Mouse (Mus musculus): ENCODE measurements around the gene Bmpr1a.
"Not testable (repeated sequence)": the region's sequence is repeated elsewhere in the genome, so short reads cannot be mapped to it uniquely, and the experiment has no call there.

Bmpr1a gene

GRCm38 (mm10) chr14:34447659-34448058, 55.5 kb downstream of the Bmpr1a start:
- DNase-seq: no peak

GRCm38 (mm10) chr14:34446624-34447023, 56.5 kb downstream of the Bmpr1a start:
- no peak for DNase-seq

GRCm38 (mm10) chr14:34445348-34445747, 57.8 kb downstream of the Bmpr1a start:
- DNase-seq: no peak

GRCm38 (mm10) chr14:34444924-34445323, 58.2 kb downstream of the Bmpr1a start:
- no peak for DNase-seq

GRCm38 (mm10) chr14:34444368-34444767, 58.8 kb downstream of the Bmpr1a start:
- no peak for DNase-seq

- DNase-seq: no peak
Measured at GRCm38 (mm10) chr14:34442531-34442930, 60.6 kb downstream of the Bmpr1a start.

GRCm38 (mm10) chr14:34440526-34441066, 62.5 kb downstream of the Bmpr1a start:
- DNase-seq: no peak

- DNase-seq: no peak
Measured at GRCm38 (mm10) chr14:34429069-34429468, 74.1 kb downstream of the Bmpr1a start.

GRCm38 (mm10) chr14:34428274-34428673, 74.9 kb downstream of the Bmpr1a start:
- DNase-seq: no peak

GRCm38 (mm10) chr14:34421078-34421477, 82.1 kb downstream of the Bmpr1a start:
- DNase-seq: no peak

GRCm38 (mm10) chr14:34417501-34417900, 85.6 kb downstream of the Bmpr1a start:
- no peak for DNase-seq

GRCm38 (mm10) chr14:34416946-34417345, 86.2 kb downstream of the Bmpr1a start:
- DNase-seq: not testable (repeated sequence)

- DNase-seq: no peak
Measured at GRCm38 (mm10) chr14:34412164-34412896, 90.8 kb downstream of the Bmpr1a start.

- DNase-seq: no peak
Measured at GRCm38 (mm10) chr14:34410716-34411115, 92.4 kb downstream of the Bmpr1a start.

GRCm38 (mm10) chr14:34403424-34403823, 99.7 kb downstream of the Bmpr1a start:
- no peak for DNase-seq

- DNase-seq: no peak
Measured at GRCm38 (mm10) chr14:34402871-34403270, 100.3 kb downstream of the Bmpr1a start.

GRCm38 (mm10) chr14:34401135-34401534, 102.0 kb downstream of the Bmpr1a start:
- peak; percentile 56 to 82 for DNase-seq

GRCm38 (mm10) chr14:34400021-34400420, 103.1 kb downstream of the Bmpr1a start:
- DNase-seq: no peak

- DNase-seq: no peak
Measured at GRCm38 (mm10) chr14:34399301-34399700, 103.8 kb downstream of the Bmpr1a start.

GRCm38 (mm10) chr14:34398901-34399300, 104.2 kb downstream of the Bmpr1a start:
- no peak for DNase-seq

- no peak for DNase-seq
Measured at GRCm38 (mm10) chr14:34397871-34398270, 105.3 kb downstream of the Bmpr1a start.

- DNase-seq: no peak
Measured at GRCm38 (mm10) chr14:34393295-34393694, 109.8 kb downstream of the Bmpr1a start.

GRCm38 (mm10) chr14:34382921-34383704, 120.0 kb downstream of the Bmpr1a start:
- no peak for DNase-seq

All from lung, postnatal 4 days (tissue).